Mouse (Mus musculus): ENCODE results near the gene Rbm43. TPM values are rescaled to one million over a fixed set of nuclear protein-coding genes. Genes with fewer than 3 reads are reported as not detected.

Gene Rbm43
- polyA plus RNA-seq (2014; fragmentation: Illumina TruSeq; extraction: RNeasy Lipid Tissue Mini Kit (QIAGEN cat#74804); ENCODE audit: insufficient read depth, low read depth, low replicate concordance), result 18.4 TPM

DNA sequence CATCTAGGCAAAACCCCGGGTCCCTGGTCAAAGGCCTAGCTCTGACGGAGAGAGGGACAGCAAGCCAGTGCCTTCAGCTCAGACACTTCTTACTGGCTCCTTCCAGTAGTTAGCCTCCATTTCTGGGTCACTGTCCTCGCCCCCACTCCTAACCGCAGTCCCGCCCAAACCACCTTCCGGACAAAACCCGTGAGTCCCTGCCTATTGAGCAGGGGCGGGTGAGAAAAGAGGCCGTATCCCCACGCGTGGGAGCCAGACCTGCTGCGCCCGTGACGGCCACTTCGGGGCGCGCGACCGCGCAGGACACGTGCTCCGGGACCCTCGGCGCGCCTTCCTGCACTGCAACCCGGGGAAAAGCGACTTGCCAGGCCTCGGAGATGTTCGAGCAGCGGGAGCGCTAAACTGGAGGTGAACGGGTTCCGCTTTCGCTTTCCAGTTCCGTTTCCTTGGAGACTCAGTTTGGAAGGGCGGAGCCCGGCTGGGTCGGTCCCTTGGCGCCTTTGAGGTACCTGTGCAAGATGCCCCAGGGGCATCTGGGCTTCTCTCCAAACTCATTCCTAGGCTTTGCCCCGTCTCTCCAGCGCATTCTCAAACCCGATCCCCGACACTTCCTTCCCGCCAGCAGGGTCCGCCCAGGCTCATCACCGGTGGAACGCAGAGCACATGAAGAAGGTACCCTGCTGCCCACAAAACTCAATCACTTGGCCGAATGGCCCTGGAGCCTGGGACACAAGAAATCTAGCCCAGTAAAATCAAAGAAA is at the start of gene Rbm43:
Gene Rbm43, minus strand, starts transcription at position 590 of the 761 bp plus-strand sequence.

DNA sequence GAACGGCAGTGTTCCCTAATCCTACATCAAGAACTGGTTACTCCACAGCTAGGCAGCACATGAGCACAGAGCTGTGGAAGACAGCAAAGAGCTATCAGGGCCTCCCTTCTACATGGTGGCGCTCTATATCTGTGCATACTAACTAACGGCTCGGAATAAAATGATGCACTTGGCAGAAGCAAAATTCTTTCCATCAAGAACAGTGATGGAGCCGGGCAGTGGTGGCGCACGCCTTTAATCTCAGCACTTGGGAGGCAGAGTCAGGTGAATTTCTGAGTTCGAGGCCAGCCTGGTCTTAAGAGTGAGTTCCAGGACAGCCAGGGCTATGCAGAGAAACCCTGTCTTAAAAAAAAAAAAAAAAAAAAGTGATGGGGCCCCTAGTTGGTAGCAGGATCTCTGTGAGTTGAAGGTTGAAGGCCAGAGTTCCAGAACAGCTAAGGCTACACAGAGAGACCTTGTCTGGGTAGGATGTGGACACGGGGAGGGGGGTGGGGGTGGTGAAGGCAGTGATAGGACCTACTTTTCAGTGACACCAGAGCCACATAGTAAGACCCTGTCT is 38.5 kb upstream of the Rbm43 start, which contains the start of gene Nmi:
Gene Nmi, minus strand, starts transcription at position 85 of the 559 bp plus-strand sequence.

Other genes starting within 250 kb of the Rbm43 start
- 39.0 TPM for gene Nmi, start 38.3 kb upstream of the Rbm43 start, polyA plus RNA-seq (2014; fragmentation: Illumina TruSeq; extraction: RNeasy Lipid Tissue Mini Kit (QIAGEN cat#74804); ENCODE audit: insufficient read depth, low read depth, low replicate concordance)
- 1.7 TPM for gene Tnfaip6, start 102.8 kb upstream of the Rbm43 start, polyA plus RNA-seq (2014; fragmentation: Illumina TruSeq; extraction: RNeasy Lipid Tissue Mini Kit (QIAGEN cat#74804); ENCODE audit: insufficient read depth, low read depth, low replicate concordance)
- gene Rif1, start 137.7 kb upstream of the Rbm43 start, polyA plus RNA-seq (2014; fragmentation: Illumina TruSeq; extraction: RNeasy Lipid Tissue Mini Kit (QIAGEN cat#74804); ENCODE audit: insufficient read depth, low read depth, low replicate concordance), result 7.9 TPM